Mouse (Mus musculus) kidney, postnatal 4 days (tissue): ENCODE measurements around the gene Kcnq1.

ENCODE experiments used
- DNase-seq, 2 experiments: peaks; one replicate each; pipeline ENCODE4 v3.0.0; 2021; ENCODE audit warnings: mixed read lengths in 2 of 2

Gene Kcnq1

GRCm38 (mm10) chr7:143106062-143106461, at the start of gene Kcnq1:
TSS of gene Kcnq1 (plus strand) at chr7:143106362.
- no peak for DNase-seq

GRCm38 (mm10) chr7:143057023-143057422, 49.1 kb upstream of the Kcnq1 start:
- DNase-seq, result no peak

- DNase-seq, result no peak
These were observed 48.4 kb upstream of the Kcnq1 start for GRCm38 (mm10) chr7:143057667-143058220.

- DNase-seq, result peak; percentile 36 to 62
These were observed 47.9 kb upstream of the Kcnq1 start for GRCm38 (mm10) chr7:143058221-143058697.

- DNase-seq, result no peak
These were observed 46.8 kb upstream of the Kcnq1 start for GRCm38 (mm10) chr7:143059202-143059870.

- no peak for DNase-seq
These were observed 43.5 kb upstream of the Kcnq1 start for GRCm38 (mm10) chr7:143062704-143063103.

GRCm38 (mm10) chr7:143064226-143064625, 41.9 kb upstream of the Kcnq1 start:
- no peak for DNase-seq

- DNase-seq, result no peak
These were observed 40.5 kb upstream of the Kcnq1 start for GRCm38 (mm10) chr7:143065692-143066091.

GRCm38 (mm10) chr7:143067469-143067868, 38.7 kb upstream of the Kcnq1 start:
- no peak for DNase-seq

- no peak for DNase-seq
These were observed 38.3 kb upstream of the Kcnq1 start for GRCm38 (mm10) chr7:143067897-143068296.

- DNase-seq, result no peak
These were observed 37.8 kb upstream of the Kcnq1 start for GRCm38 (mm10) chr7:143068316-143068881.

- peak; percentile 96 to 98 for DNase-seq
These were observed 37.1 kb upstream of the Kcnq1 start, which contains the start of gene Tssc4 for GRCm38 (mm10) chr7:143068882-143069591. TSS of gene Tssc4 (plus strand) at chr7:143069249.

- peak in 1 of 2 experiments; percentile 50 for DNase-seq
These were observed 36.3 kb upstream of the Kcnq1 start for GRCm38 (mm10) chr7:143069751-143070400.

- DNase-seq, result no peak
These were observed 35.6 kb upstream of the Kcnq1 start for GRCm38 (mm10) chr7:143070506-143071070.

- DNase-seq, result no peak
These were observed 33.6 kb upstream of the Kcnq1 start for GRCm38 (mm10) chr7:143072605-143073004.

- DNase-seq, result peak; percentile 67 to 70
These were observed 33.1 kb upstream of the Kcnq1 start for GRCm38 (mm10) chr7:143073086-143073485.

- no peak for DNase-seq
These were observed 30.8 kb upstream of the Kcnq1 start for GRCm38 (mm10) chr7:143075394-143075793.

GRCm38 (mm10) chr7:143077351-143077750, 28.8 kb upstream of the Kcnq1 start:
- no peak for DNase-seq

GRCm38 (mm10) chr7:143082024-143082423, 24.1 kb upstream of the Kcnq1 start:
- DNase-seq, result no peak

- no peak for DNase-seq
These were observed 22.5 kb upstream of the Kcnq1 start for GRCm38 (mm10) chr7:143083708-143084107.

GRCm38 (mm10) chr7:143086366-143086765, 19.8 kb upstream of the Kcnq1 start:
- DNase-seq, result peak; percentile 86 to 87

- peak; percentile 85 to 87 for DNase-seq
These were observed 19.0 kb upstream of the Kcnq1 start for GRCm38 (mm10) chr7:143087070-143087579.
